Mouse (Mus musculus) myocyte (in vitro differentiated cells): ENCODE measurements at regions not wholly inside any gene's neighbourhood (a gene's known extent, or its start where the extent isn't known, plus 50 kb on each side); places are given as distances from the start of the nearest gene placed in this dataset.
A peak's percentile ranks its signal among the peaks of the same experiment; 100 is the strongest.

Experiments used
- H3K27me3 ChIP-seq: one replicate; pipeline ENCODE4 v1.6.1; 2011; ENCODE audit not compliant: control insufficient read depth, insufficient read depth, insufficient read length
- H3K36me3 ChIP-seq: one replicate; pipeline ENCODE4 v1.6.1; 2011; ENCODE audit not compliant: control insufficient read depth, insufficient read depth
- H3K4me2 ChIP-seq: one replicate; pipeline ENCODE4 v1.6.1; 2011; ENCODE audit warnings: low read depth, control low read depth
- H3K4me3 ChIP-seq: one replicate; pipeline ENCODE4 v1.5.1; 2011; ENCODE audit warnings: mild to moderate bottlenecking, control low read depth, moderate library complexity
- H3K79me2 ChIP-seq: one replicate; pipeline ENCODE4 v1.6.1; 2011; ENCODE audit not compliant: control insufficient read depth, insufficient read depth
- H3ac ChIP-seq: one replicate; pipeline ENCODE4 v1.6.1; 2011; ENCODE audit not compliant: control insufficient read depth, insufficient read length
- CEBPB ChIP-seq: IDR thresholded peaks from 2 replicates; pipeline ENCODE4 v1.6.1; 2011; ENCODE audit warnings: mild to moderate bottlenecking, moderate library complexity; ENCODE audit not compliant: poor library complexity, insufficient read depth, severe bottlenecking
- E2F4 ChIP-seq: IDR thresholded peaks from one replicate; pipeline ENCODE4 v1.6.1; 2011; ENCODE audit warnings: mild to moderate bottlenecking, control low read depth, moderate library complexity; ENCODE audit not compliant: insufficient read depth
- MAX ChIP-seq: IDR thresholded peaks from one replicate; pipeline ENCODE4 v1.6.1; 2011; ENCODE audit warnings: low read depth, mild to moderate bottlenecking, control low read depth
- MYOD1 ChIP-seq, 3 experiments: IDR thresholded peaks; one replicate each; pipeline ENCODE4 v1.6.1; 2011; ENCODE audit warnings: control low read depth in 2 of 3, low read depth in 2 of 3, mild to moderate bottlenecking in 2 of 3, moderate library complexity in 1 of 3; ENCODE audit not compliant: insufficient read length in 2 of 3, control insufficient read depth in 1 of 3
- MYOG ChIP-seq, 3 experiments: IDR thresholded peaks; one replicate each; pipeline ENCODE4 v1.6.1; 2011; ENCODE audit warnings: control low read depth in 2 of 3, low read depth in 2 of 3, mild to moderate bottlenecking in 2 of 3; ENCODE audit not compliant: insufficient read length in 2 of 3, control insufficient read depth in 1 of 3, insufficient read depth in 1 of 3
- POLR2A ChIP-seq: IDR thresholded peaks from one replicate; pipeline ENCODE4 v1.6.1; 2011; ENCODE audit warnings: low read depth, mild to moderate bottlenecking, control low read depth, moderate library complexity; ENCODE audit not compliant: insufficient read length
- POLR2AphosphoS2 ChIP-seq: IDR thresholded peaks from one replicate; pipeline ENCODE4 v1.6.1; 2011; ENCODE audit warnings: low read depth, control low read depth; ENCODE audit not compliant: insufficient read length
- REST ChIP-seq: IDR thresholded peaks from one replicate; pipeline ENCODE4 v1.6.1; 2011; ENCODE audit warnings: mild to moderate bottlenecking, control low read depth, moderate library complexity; ENCODE audit not compliant: insufficient read depth, insufficient read length
- SRF ChIP-seq: IDR thresholded peaks from one replicate; pipeline ENCODE4 v1.6.1; 2011; ENCODE audit warnings: low read depth; ENCODE audit not compliant: control insufficient read depth, insufficient read length
- TCF12 ChIP-seq: IDR thresholded peaks from one replicate; pipeline ENCODE4 v1.6.1; 2011; ENCODE audit warnings: mild to moderate bottlenecking, control low read depth; ENCODE audit not compliant: poor library complexity, insufficient read depth, severe bottlenecking
- TCF3 ChIP-seq: IDR thresholded peaks from one replicate; pipeline ENCODE4 v1.6.1; 2011; ENCODE audit warnings: low read depth, control low read depth; ENCODE audit not compliant: insufficient read length
- USF1 ChIP-seq: IDR thresholded peaks from one replicate; pipeline ENCODE4 v1.6.1; 2011; ENCODE audit warnings: low read depth, mild to moderate bottlenecking, control low read depth, moderate library complexity

- Histone ChIP-seq H3K79me2 (no peaks in the 10 kb centered on the region), H3K27me3 (no peaks in the 10 kb centered on the region), H3K4me3 (no peak overlapping the region), H3ac (no peak overlapping the region), H3K36me3 (no peaks in the 10 kb centered on the region), H3K4me2 (no peak overlapping the region)
- no peak for TF ChIP-seq MYOD1 (IDR thresholded peaks at IDR 0.05; ENCODE audit: control insufficient read depth in 1 of 3, insufficient read length in 2 of 3, low read depth in 2 of 3)
- TF ChIP-seq E2F4, result no peak
- no peak for TF ChIP-seq POLR2AphosphoS2
- no peak for TF ChIP-seq USF1
- no peak for TF ChIP-seq POLR2A
- TF ChIP-seq TCF3, result no peak
- TF ChIP-seq MAX, result no peak
- no peak for TF ChIP-seq MYOG (IDR thresholded peaks at IDR 0.05; ENCODE audit: control insufficient read depth in 1 of 3, insufficient read depth in 1 of 3, insufficient read length in 2 of 3, low read depth in 2 of 3)
- no peak for TF ChIP-seq REST
- no peak for TF ChIP-seq CEBPB
- no peak for TF ChIP-seq TCF12
- no peak for TF ChIP-seq SRF
Measured at GRCm38 (mm10) chr10:96747015-96747663, 130.3 kb downstream of the Btg1 start.

- peak overlapping the region; percentile 89 for H3K4me2 ChIP-seq
Measured at GRCm38 (mm10) chr10:96750861-96751260, 134.1 kb downstream of the Btg1 start.

GRCm38 (mm10) chr10:96751580-96752264 lies 134.9 kb downstream of the Btg1 start:
- Histone ChIP-seq H3K36me3 (no peaks in the 10 kb centered on the region), H3K27me3 (no peaks in the 10 kb centered on the region), H3K4me2 (peak overlapping the region; percentile 89), H3K4me3 (peak overlapping the region; percentile 4), H3K79me2 (no peaks in the 10 kb centered on the region), H3ac (no peak overlapping the region)
- no peak for TF ChIP-seq REST
- TF ChIP-seq POLR2AphosphoS2, result peak; percentile 39
- no peak for TF ChIP-seq SRF
- no peak for TF ChIP-seq POLR2A
- no peak for TF ChIP-seq TCF12
- peak in 2 of 3 experiments; percentile 28 to 71 for TF ChIP-seq MYOD1 (IDR thresholded peaks at IDR 0.05; ENCODE audit: control insufficient read depth in 1 of 3, insufficient read length in 2 of 3, low read depth in 2 of 3)
- TF ChIP-seq TCF3, result no peak
- peak in 1 of 3 experiments; percentile 33 for TF ChIP-seq MYOG (IDR thresholded peaks at IDR 0.05; ENCODE audit: control insufficient read depth in 1 of 3, insufficient read depth in 1 of 3, insufficient read length in 2 of 3, low read depth in 2 of 3)
- TF ChIP-seq MAX, result no peak
- no peak for TF ChIP-seq CEBPB
- no peak for TF ChIP-seq E2F4
- no peak for TF ChIP-seq USF1

More at GRCm38 (mm10) chr10:96750861-96751260, 134.1 kb downstream of the Btg1 start:
- no peaks in the 10 kb centered on the region for H3K27me3 ChIP-seq
- no peaks in the 10 kb centered on the region for H3K36me3 ChIP-seq
- H3ac ChIP-seq, result no peak overlapping the region
- no peaks in the 10 kb centered on the region for H3K79me2 ChIP-seq
- H3K4me3 ChIP-seq, result no peak overlapping the region
- no peak for TF ChIP-seq POLR2AphosphoS2
- TF ChIP-seq TCF3, result no peak
- no peak for TF ChIP-seq E2F4
- no peak for TF ChIP-seq POLR2A
- TF ChIP-seq MYOD1 (IDR thresholded peaks at IDR 0.05; ENCODE audit: control insufficient read depth in 1 of 3, insufficient read length in 2 of 3, low read depth in 2 of 3), result no peak
- TF ChIP-seq MAX, result no peak
- TF ChIP-seq TCF12, result no peak
- no peak for TF ChIP-seq USF1
- TF ChIP-seq SRF, result no peak
- TF ChIP-seq REST, result no peak
- no peak for TF ChIP-seq CEBPB
- no peak for TF ChIP-seq MYOG (IDR thresholded peaks at IDR 0.05; ENCODE audit: control insufficient read depth in 1 of 3, insufficient read depth in 1 of 3, insufficient read length in 2 of 3, low read depth in 2 of 3)

GRCm38 (mm10) chr10:96752531-96752930 lies 135.7 kb downstream of the Btg1 start:
- H3K36me3 ChIP-seq, result no peaks in the 10 kb centered on the region
- TF ChIP-seq POLR2AphosphoS2, result no peak
- no peak for TF ChIP-seq MAX
- no peak for TF ChIP-seq TCF12
- TF ChIP-seq MYOD1 (IDR thresholded peaks at IDR 0.05; ENCODE audit: control insufficient read depth in 1 of 3, insufficient read length in 2 of 3, low read depth in 2 of 3), result no peak
- TF ChIP-seq USF1, result no peak
- H3K27me3 ChIP-seq, result no peaks in the 10 kb centered on the region
- H3K4me3 ChIP-seq, result no peak overlapping the region
- H3K79me2 ChIP-seq, result no peaks in the 10 kb centered on the region
- no peak overlapping the region for H3ac ChIP-seq
- peak overlapping the region; percentile 89 for H3K4me2 ChIP-seq
